Mouse (Mus musculus): ENCODE measurements around the gene Ankrd33.
A peak's percentile ranks its signal among the peaks of the same experiment; 100 is the strongest.

Gene Ankrd33

DNA sequence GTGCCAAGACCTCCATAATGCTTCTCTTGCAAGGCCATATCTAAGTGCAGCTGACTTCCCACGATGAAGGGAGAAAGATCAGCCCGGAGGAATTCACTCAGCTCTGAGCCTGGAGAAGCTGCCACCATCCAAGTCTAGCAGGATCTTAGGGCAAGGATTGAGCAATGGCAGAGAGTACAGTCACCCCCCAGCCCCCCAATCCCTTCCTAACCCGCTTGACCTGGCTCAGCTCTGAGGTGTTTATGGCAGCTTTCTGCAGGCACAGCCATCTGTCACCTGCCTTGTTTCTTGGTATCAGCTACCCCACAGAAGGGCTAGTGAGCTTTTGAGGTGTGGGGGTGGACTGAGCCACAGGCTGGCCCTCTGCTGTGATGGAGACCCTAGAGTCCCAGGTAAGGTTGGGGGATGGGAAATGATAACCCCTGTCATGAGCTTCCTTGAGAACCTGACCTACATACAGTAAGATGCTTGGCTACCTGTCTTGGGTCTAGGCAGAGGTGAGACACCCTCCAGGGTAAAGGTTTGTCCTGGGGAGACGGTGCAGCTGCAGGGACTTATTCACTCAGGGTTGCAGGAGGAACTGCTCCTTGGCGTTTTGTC lies at the start of gene Ankrd33:
Ankrd33 (plus strand) TSS at position 245 of the 600 bp plus-strand sequence.
- no peak for DNase-seq

GRCm38 (mm10) chr15:101066364-101066847 lies 49.1 kb upstream of the Ankrd33 start:
- no peak for DNase-seq

- DNase-seq: peak; percentile 48
Measured at GRCm38 (mm10) chr15:101066920-101067696, 48.4 kb upstream of the Ankrd33 start.

GRCm38 (mm10) chr15:101068029-101068428 lies 47.5 kb upstream of the Ankrd33 start:
- DNase-seq: no peak

- peak; percentile 41 for DNase-seq
Measured at GRCm38 (mm10) chr15:101068671-101069070, 46.9 kb upstream of the Ankrd33 start.

- DNase-seq: peak; percentile 80
Measured at GRCm38 (mm10) chr15:101069641-101070190, 45.8 kb upstream of the Ankrd33 start.

GRCm38 (mm10) chr15:101070762-101071161 lies 44.8 kb upstream of the Ankrd33 start:
- peak; percentile 52 for DNase-seq

DNA sequence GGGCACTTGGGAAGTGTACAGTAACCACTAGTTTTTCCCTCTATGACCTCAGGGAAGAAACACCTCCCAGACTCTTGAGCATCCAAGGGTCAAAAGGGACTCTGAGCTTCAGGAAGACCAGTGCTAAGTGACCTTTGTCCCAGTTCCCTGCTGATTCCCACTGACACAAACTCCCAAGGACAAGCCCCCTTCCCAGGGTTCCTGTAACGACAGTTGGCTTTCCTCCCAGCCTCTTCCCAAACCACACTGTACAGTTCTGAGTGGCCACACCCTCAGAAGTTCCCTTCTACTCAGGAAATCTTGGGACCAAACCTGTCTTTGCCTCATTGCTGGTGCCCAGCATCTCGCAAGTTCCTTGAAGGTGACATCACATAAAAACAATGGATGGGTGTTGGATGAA lies 42.8 kb upstream of the Ankrd33 start:
- no peak for DNase-seq

DNA sequence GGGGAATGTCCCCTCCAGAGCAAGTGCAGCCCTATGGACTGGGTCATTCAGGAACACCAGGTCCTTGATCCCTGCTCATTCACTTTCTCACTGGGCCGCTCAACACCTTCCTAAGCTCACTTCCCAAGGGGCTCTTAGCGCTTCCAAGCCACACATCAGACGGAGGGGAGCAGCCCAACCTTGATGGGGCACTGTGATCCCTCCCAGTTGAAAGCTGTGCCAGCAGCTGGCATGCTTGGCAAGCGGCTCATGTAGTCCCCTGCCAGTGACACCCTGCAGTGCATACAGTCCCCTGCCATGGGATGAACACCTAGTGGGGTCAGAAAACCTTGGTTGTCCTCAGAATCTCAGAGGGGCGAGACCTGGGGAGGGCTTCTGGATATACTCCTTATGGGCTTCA lies 41.5 kb upstream of the Ankrd33 start:
- DNase-seq: peak; percentile 28

DNA sequence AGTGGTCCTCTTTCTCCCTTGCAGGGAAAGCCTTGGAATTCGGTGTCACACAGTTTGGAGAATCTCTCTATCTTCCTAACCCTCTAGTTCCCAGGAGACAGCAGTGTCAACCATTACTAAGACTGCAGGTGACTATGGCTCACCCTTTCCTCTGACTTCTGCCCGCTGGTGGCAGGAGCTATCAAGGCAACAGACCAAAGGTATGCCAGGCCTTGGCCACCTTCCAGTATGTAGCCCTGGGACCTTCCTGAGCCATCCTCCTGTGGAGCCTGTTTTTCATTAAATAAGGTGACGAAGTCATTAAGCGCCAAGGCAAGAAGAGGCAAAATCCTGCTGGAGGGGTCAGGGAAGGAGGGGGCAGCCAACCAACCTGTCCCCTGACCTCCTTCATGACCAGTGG lies 40.4 kb upstream of the Ankrd33 start:
- peak; percentile 77 for DNase-seq

GRCm38 (mm10) chr15:101075656-101076055 lies 39.9 kb upstream of the Ankrd33 start:
- no peak for DNase-seq

GRCm38 (mm10) chr15:101076071-101077000 lies 39.2 kb upstream of the Ankrd33 start:
- peak; percentile 36 for DNase-seq

- DNase-seq: peak; percentile 62
Measured at GRCm38 (mm10) chr15:101077001-101077812, 38.3 kb upstream of the Ankrd33 start.

- DNase-seq: peak; percentile 61
Measured at GRCm38 (mm10) chr15:101077813-101078730, 37.5 kb upstream of the Ankrd33 start, which contains the start of gene Fignl2. Gene Fignl2 (minus strand): TSS chr15:101078567.

DNA sequence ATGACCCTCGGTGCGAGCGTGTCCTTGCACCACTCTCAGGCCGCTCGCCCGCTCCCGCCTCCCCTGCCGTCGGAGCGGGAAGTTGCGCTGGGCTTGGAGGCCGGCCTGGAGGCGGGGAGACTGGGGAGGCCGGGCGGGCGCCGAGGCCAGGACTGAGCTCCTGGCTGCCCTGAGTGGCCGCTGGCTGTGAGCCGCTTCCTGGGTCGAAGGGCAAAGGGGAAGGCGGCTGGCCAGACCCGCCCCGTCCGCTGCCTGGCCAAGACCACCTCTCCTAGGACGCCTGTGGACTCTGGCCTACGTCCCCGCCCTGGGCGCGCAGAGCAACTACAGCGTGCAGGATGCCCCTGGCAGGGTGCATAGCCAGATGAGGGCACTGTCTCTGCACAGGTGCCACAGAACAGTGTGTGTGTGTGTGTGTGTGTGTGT lies 36.8 kb upstream of the Ankrd33 start:
- DNase-seq: peak; percentile 95

DNA sequence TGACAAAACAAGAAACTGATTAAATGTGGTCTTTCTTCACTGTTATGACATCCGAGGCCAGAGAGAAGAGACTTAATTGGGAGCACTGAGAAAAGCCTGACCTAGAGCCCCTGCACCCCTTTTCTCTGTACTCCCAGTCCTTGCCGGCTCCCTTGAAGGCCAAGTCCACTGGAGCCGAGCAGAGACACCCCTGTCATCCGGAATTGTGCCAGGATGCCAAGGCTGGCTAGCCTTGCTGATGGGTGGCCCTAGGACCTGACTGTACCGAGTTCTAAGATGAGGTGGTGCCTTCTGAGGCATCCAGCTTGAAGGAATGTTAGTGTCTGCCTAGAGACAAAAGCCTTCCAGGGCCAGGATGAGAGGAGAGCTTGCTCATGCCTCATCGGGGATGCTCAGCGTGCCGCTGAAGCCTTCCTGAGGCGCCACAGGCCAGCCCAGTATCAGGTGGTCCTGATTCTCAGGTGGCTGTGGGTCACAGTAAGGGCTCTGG lies 35.5 kb upstream of the Ankrd33 start:
- no peak for DNase-seq

DNA sequence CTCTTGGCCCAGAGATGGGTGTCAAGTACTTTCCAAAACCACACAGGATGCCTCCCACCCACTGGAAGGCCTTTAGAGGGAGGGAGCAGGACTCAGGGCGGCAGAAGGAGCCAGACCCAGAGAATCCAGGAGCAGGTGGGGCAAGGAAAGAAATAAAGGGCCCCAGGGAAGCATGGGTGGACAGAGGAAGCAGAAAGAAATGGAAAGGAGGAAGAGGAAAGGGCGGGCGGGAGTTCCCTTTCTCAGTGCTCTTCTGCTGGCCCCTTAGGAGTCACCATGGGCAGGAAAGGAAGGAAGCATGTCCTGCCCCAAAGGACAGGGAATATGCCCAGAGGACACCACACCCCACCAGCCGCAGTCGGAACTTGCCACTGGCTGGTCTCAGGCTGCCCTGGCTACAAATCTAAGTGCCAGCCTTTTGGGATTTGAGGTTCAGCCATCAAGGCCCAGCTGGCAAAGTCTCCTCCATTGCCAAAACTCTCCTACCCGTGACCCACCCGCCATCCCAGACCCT lies 34.5 kb upstream of the Ankrd33 start:
- no peak for DNase-seq

GRCm38 (mm10) chr15:101082236-101082635 lies 33.3 kb upstream of the Ankrd33 start:
- DNase-seq: no peak

DNA sequence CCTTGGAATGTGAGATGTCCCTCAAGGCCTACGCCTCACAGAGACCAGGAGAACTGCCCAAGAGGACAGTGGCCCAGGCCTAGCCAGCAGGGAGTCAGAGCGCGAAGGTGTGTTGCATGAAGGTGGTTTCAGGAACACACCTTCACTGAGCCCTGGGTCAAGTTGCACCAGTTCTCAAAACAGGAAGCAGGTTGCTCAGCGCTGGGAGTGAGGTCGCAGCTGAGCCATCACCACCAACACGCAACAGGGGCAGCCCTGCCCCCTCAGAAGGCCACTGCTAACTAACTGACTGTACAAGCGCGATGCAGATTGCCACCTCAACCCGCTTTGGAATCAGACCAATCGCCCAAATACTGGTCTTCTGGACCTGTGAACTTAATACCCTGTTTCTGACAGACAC lies 31.1 kb upstream of the Ankrd33 start:
- DNase-seq: no peak

DNA sequence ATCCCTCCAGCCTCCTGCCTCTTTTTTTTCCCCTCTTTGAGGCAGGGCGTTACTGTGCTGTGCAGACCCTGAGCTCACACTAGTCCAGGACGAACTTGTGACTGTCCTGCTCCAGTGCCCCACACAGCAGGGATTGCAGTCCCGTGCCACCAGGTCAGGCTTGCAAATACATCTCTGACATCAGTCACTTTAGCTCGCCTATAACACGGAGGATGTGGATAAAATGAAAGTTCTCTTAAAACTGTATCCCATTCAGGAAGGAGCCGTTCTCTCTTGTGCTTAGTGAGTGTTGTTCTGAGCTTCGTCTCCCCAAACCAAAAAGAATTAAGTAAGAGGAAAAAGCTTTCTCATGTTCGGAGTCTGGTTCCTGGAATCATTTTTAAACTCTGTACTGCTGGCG lies 29.1 kb upstream of the Ankrd33 start:
- DNase-seq: no peak
